In the genomic region with DNA sequence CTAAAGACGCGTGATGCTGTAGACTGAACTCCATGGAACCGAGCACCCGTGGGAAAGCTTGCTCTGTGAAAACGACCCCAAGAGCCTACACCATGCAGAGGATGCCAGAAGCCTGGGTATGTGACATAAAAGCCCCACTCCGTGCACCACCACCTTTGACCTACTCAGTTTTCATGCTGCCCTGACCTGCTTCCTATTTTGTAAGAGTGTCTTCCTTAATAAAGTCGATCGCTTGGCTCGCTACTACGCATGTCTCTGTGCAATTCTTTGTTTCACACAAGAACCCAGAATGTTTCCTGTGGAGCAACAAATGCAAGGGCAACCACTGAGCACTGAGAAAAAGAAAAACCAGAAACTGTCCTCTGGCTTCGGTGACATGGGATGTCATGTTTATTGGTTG, we compare ENCODE assay signal across 16 mouse cellular contexts.
"Had no signal": no experiment of that assay in that cellular context is flagged by ENCODE, and none has a peak within 500 bp of the region (broad histone marks: within the 10 kb centered on the region; RNA-seq: fewer than 3 reads in every experiment).

No protein-coding gene starts in this region.

- H3K27me3 ChIP-seq: limb, embryonic 15.5 days had no signal

- DNase-seq: kidney, adult 8-10 months; kidney, postnatal 14 days; kidney, postnatal 4 days; left cerebral cortex, postnatal 4 days; liver, postnatal 0 days; lung, embryonic 14.5 days; midbrain, embryonic 14.5 days; thymus, adult 18-20 months; thymus, postnatal 4 days had no signal

- H3K4me3 ChIP-seq: limb, embryonic 12.5 days; limb, embryonic 15.5 days had no signal

- H3K36me3 ChIP-seq: limb, embryonic 12.5 days; limb, embryonic 15.5 days had no signal

- H3K27ac ChIP-seq: limb, embryonic 12.5 days; limb, embryonic 15.5 days; liver, embryonic 14.5 days; macrophage had no signal

- H3K9me3 ChIP-seq: limb, embryonic 12.5 days; limb, embryonic 15.5 days had no signal

- H3K4me2 ChIP-seq: limb, embryonic 12.5 days; limb, embryonic 15.5 days; liver, embryonic 11.5 days; lung, embryonic 14.5 days; midbrain, embryonic 11.5 days had no signal

- H3K4me1 ChIP-seq: limb, embryonic 12.5 days; limb, embryonic 15.5 days had no signal

- ATAC-seq: liver, postnatal 0 days; lung, postnatal 0 days had no signal

- H3K9ac ChIP-seq: limb, embryonic 12.5 days; limb, embryonic 15.5 days; liver, embryonic 14.5 days; liver, postnatal 0 days; lung, embryonic 14.5 days had no signal
